Comparison of ENCODE assay signal across 24 mouse cellular contexts in genomic region chr11:5007186-5007585, GRCm38 (mm10). TPM values are rescaled to one million over a fixed set of nuclear protein-coding genes. Genes with fewer than 3 reads are reported as not detected.
DNase-seq lines count a peak whose midpoint lies in the region; ATAC-seq and TF ChIP-seq lines count a peak whose summit lies in the region.
"Had no signal": no experiment of that assay in that cellular context is flagged by ENCODE, and none has a peak within 500 bp of the region (broad histone marks: within the 10 kb centered on the region; RNA-seq: fewer than 3 reads in every experiment).

No protein-coding gene starts in this region.

- H3K4me1 ChIP-seq in embryonic facial prominence, embryonic 13.5 days = no peaks in the 10 kb centered on the region
- H3K4me1 ChIP-seq in embryonic facial prominence, embryonic 10.5 days = no peaks in the 10 kb centered on the region
- H3K4me1 ChIP-seq in liver, embryonic 12.5 days = peaks cover 94% of the 10 kb centered on the region
- peaks cover 73% of the 10 kb centered on the region in 2 experiments for H3K4me1 ChIP-seq in liver, embryonic 14.5 days (replicated peaks; ENCODE audit: control insufficient read depth in 2 of 2, insufficient read depth in 2 of 2, low read length in 1 of 2)
- H3K4me1 ChIP-seq: hindbrain, embryonic 13.5 days; limb, embryonic 10.5 days; midbrain, embryonic 12.5 days; neural tube, embryonic 15.5 days had no signal

- H3K27me3 ChIP-seq in embryonic facial prominence, embryonic 13.5 days = no peaks in the 10 kb centered on the region
- no peaks in the 10 kb centered on the region for H3K27me3 ChIP-seq in embryonic facial prominence, embryonic 10.5 days (replicated peaks; ENCODE audit: low read depth, poor library complexity, severe bottlenecking)
- H3K27me3 ChIP-seq in liver, embryonic 12.5 days (replicated peaks) = no peaks in the 10 kb centered on the region
- no peaks in the 10 kb centered on the region for H3K27me3 ChIP-seq in liver, embryonic 14.5 days (ENCODE audit: control insufficient read depth, insufficient read depth, low read length)
- H3K27me3 ChIP-seq: heart, embryonic 13.5 days; hindbrain, embryonic 13.5 days; midbrain, embryonic 12.5 days; neural tube, embryonic 15.5 days had no signal

- no peak overlapping the region for H3K4me2 ChIP-seq in embryonic facial prominence, embryonic 13.5 days
- no peak overlapping the region for H3K4me2 ChIP-seq in liver, embryonic 12.5 days
- no peak overlapping the region for H3K4me2 ChIP-seq in liver, embryonic 14.5 days (ENCODE audit: low read depth)
- H3K4me2 ChIP-seq: heart, embryonic 13.5 days; hindbrain, embryonic 13.5 days; midbrain, embryonic 12.5 days; neural tube, embryonic 15.5 days had no signal

- no peaks in the 10 kb centered on the region for H3K9me3 ChIP-seq in embryonic facial prominence, embryonic 13.5 days
- no peaks in the 10 kb centered on the region for H3K9me3 ChIP-seq in embryonic facial prominence, embryonic 10.5 days
- H3K9me3 ChIP-seq in liver, embryonic 12.5 days (replicated peaks) = no peaks in the 10 kb centered on the region
- H3K9me3 ChIP-seq in liver, embryonic 14.5 days (ENCODE audit: control insufficient read depth, low read length) = no peaks in the 10 kb centered on the region
- H3K9me3 ChIP-seq: heart, embryonic 13.5 days; hindbrain, embryonic 13.5 days; limb, embryonic 10.5 days; midbrain, embryonic 12.5 days; neural tube, embryonic 15.5 days had no signal

- ATAC-seq in embryonic facial prominence, embryonic 13.5 days (ENCODE audit: insufficient number of reproducible peaks, insufficient read depth, low FRiP score, low TSS enrichment, low read depth) = 0 out of 2 replicates have a peak, but pooled peaks have one; percentile 20
- ATAC-seq in liver, embryonic 12.5 days = no peak
- ATAC-seq in liver, embryonic 14.5 days (ENCODE audit: insufficient read depth) = no peak
- no peak for ATAC-seq in frontal cortex, adult (ENCODE audit: low TSS enrichment)
- ATAC-seq: CD4-positive, CD25-positive, alpha-beta regulatory T cell, adult 4 months; forebrain, embryonic 16.5 days had no signal

- TF ChIP-seq EP300 in liver, embryonic 14.5 days (IDR thresholded peaks at IDR 0.05; ENCODE audit: low read depth) = no peak

- no peak for DNase-seq in embryonic facial prominence, embryonic 10.5 days (ENCODE audit: low spot score)
- DNase-seq in liver = no peak
- peak; percentile 56 for DNase-seq in NIH3T3 (ENCODE audit: low read depth)
- no peak for DNase-seq in liver, embryonic 14.5 days (ENCODE audit: low read depth in 3 of 3, low spot score in 3 of 3)
- DNase-seq: adrenal gland, adult 2 months; cerebellum, adult 9-10 months; gastrocnemius, postnatal 36 days; heart, adult 2 months; kidney, adult 11 months; right cerebral cortex, adult 18-20 months; right cerebral cortex, postnatal 4 days; thymus, adult 18-20 months had no signal

- no peak overlapping the region for H3K4me3 ChIP-seq in embryonic facial prominence, embryonic 13.5 days
- H3K4me3 ChIP-seq in embryonic facial prominence, embryonic 10.5 days = no peak overlapping the region
- H3K4me3 ChIP-seq in liver, embryonic 12.5 days = no peak overlapping the region
- no peak overlapping the region for H3K4me3 ChIP-seq in liver, embryonic 14.5 days (ENCODE audit: insufficient read depth in 1 of 2, low read depth in 2 of 2, low read length in 2 of 2)
- H3K4me3 ChIP-seq: heart, adult 2 months; heart, embryonic 13.5 days; hindbrain, embryonic 13.5 days; left cerebral cortex, adult 2 months; limb, embryonic 10.5 days; midbrain, embryonic 12.5 days; neural tube, embryonic 15.5 days had no signal

- no peak overlapping the region for H3K27ac ChIP-seq in embryonic facial prominence, embryonic 13.5 days
- H3K27ac ChIP-seq in embryonic facial prominence, embryonic 10.5 days (replicated peaks) = no peak overlapping the region
- H3K27ac ChIP-seq in liver, embryonic 12.5 days = peak overlapping the region; percentile 96
- peak overlapping the region; percentile 97 for H3K27ac ChIP-seq in liver, embryonic 14.5 days
- H3K27ac ChIP-seq: heart, adult 2 months; heart, embryonic 13.5 days; hindbrain, embryonic 13.5 days; left cerebral cortex, adult 2 months; limb, embryonic 10.5 days; midbrain, embryonic 12.5 days; neural tube, embryonic 15.5 days had no signal

- no peak overlapping the region for H3K9ac ChIP-seq in embryonic facial prominence, embryonic 13.5 days
- H3K9ac ChIP-seq in liver, embryonic 12.5 days = peak overlapping the region; percentile 37
- no peak overlapping the region for H3K9ac ChIP-seq in liver, embryonic 14.5 days (replicated peaks)
- H3K9ac ChIP-seq: heart, embryonic 13.5 days; hindbrain, embryonic 13.5 days; midbrain, embryonic 12.5 days; neural tube, embryonic 15.5 days had no signal

- TF ChIP-seq CTCF in liver, embryonic 14.5 days (IDR thresholded peaks at IDR 0.05; ENCODE audit: low read depth) = no peak

- 85% methylated on average over 1 of the region's 1 CpGs for WGBS in embryonic facial prominence, embryonic 13.5 days
- WGBS in embryonic facial prominence, embryonic 10.5 days = 93% methylated on average over 1 of the region's 1 CpGs
- WGBS in liver, embryonic 12.5 days (ENCODE audit: insufficient replicate concordance) = 78% methylated on average over 1 of the region's 1 CpGs
- WGBS in liver, embryonic 14.5 days (ENCODE audit: insufficient replicate concordance) = 82% methylated on average over 1 of the region's 1 CpGs

- H3K36me3 ChIP-seq in embryonic facial prominence, embryonic 13.5 days = peaks cover 19% of the 10 kb centered on the region
- peaks cover 22% of the 10 kb centered on the region for H3K36me3 ChIP-seq in embryonic facial prominence, embryonic 10.5 days (replicated peaks)
- H3K36me3 ChIP-seq in liver, embryonic 12.5 days = peaks cover 61% of the 10 kb centered on the region
- peaks cover 22% of the 10 kb centered on the region for H3K36me3 ChIP-seq in liver, embryonic 14.5 days (replicated peaks; ENCODE audit: control insufficient read depth, insufficient read depth, low read depth)

RNA-seq across cellular contexts. Expression of gene Ap1b1, which starts 20.6 kb away (rescaled TPM):
- polyA plus RNA-seq in embryonic facial prominence, embryonic 13.5 days (2015; fragmentation: Nextera tagmentation; extraction: Ambion mirVana) = 47.2 and 49.1 TPM in 2 replicates
- polyA plus RNA-seq in embryonic facial prominence, embryonic 10.5 days (2016; fragmentation: Nextera tagmentation; extraction: Ambion mirVana) = 58.6 and 60.2 TPM in 2 replicates
- 110 TPM in 2 replicates for polyA plus RNA-seq in liver, embryonic 12.5 days (2016; fragmentation: Nextera tagmentation; extraction: Ambion mirVana)
- polyA plus RNA-seq in liver, embryonic 14.5 days (2012; rRNA removed) = 54.1 and 58.8 TPM in 2 replicates
- 64.1 and 77.8 TPM in 2 replicates for polyA plus RNA-seq in liver, embryonic 14.5 days (2014; fragmentation: Nextera tagmentation; extraction: Ambion mirVana)

RNA-seq across cellular contexts. Expression of gene Rasl10a, which starts 50.7 kb away (rescaled TPM):
- 0.29 and 0.49 TPM in 2 replicates for polyA plus RNA-seq in embryonic facial prominence, embryonic 13.5 days (2015; fragmentation: Nextera tagmentation; extraction: Ambion mirVana)
- polyA plus RNA-seq in embryonic facial prominence, embryonic 10.5 days (2016; fragmentation: Nextera tagmentation; extraction: Ambion mirVana) = 0.54 and 0.56 TPM in 2 replicates
- polyA plus RNA-seq in liver, embryonic 12.5 days (2016; fragmentation: Nextera tagmentation; extraction: Ambion mirVana) = 0.77 and 1.1 TPM in 2 replicates
- polyA plus RNA-seq in liver, embryonic 14.5 days (2012; rRNA removed) = 0.21 and 0.32 TPM in 2 replicates
- polyA plus RNA-seq in liver, embryonic 14.5 days (2014; fragmentation: Nextera tagmentation; extraction: Ambion mirVana) = 0.34 and 0.38 TPM in 2 replicates
- polyA plus RNA-seq: CD4-positive, CD25-positive, alpha-beta regulatory T cell, adult 4 months had no signal

RNA-seq across cellular contexts. Expression of gene Gas2l1, which starts 57.9 kb away (rescaled TPM):
- 25.8 and 30.0 TPM in 2 replicates for polyA plus RNA-seq in embryonic facial prominence, embryonic 13.5 days (2015; fragmentation: Nextera tagmentation; extraction: Ambion mirVana)
- 25.3 and 25.7 TPM in 2 replicates for polyA plus RNA-seq in embryonic facial prominence, embryonic 10.5 days (2016; fragmentation: Nextera tagmentation; extraction: Ambion mirVana)
- polyA plus RNA-seq in liver, embryonic 12.5 days (2016; fragmentation: Nextera tagmentation; extraction: Ambion mirVana) = 35.2 and 37.5 TPM in 2 replicates
- polyA plus RNA-seq in liver, embryonic 14.5 days (2012; rRNA removed) = 10.9 and 11.3 TPM in 2 replicates
- polyA plus RNA-seq in liver, embryonic 14.5 days (2014; fragmentation: Nextera tagmentation; extraction: Ambion mirVana) = 12.1 and 17.1 TPM in 2 replicates

RNA-seq across cellular contexts. Expression of gene Nefh, which starts 59.3 kb away (rescaled TPM):
- 0.14 and 0.23 TPM in 2 replicates for polyA plus RNA-seq in embryonic facial prominence, embryonic 13.5 days (2015; fragmentation: Nextera tagmentation; extraction: Ambion mirVana)
- 0.14 and 0.25 TPM in 2 replicates for polyA plus RNA-seq in embryonic facial prominence, embryonic 10.5 days (2016; fragmentation: Nextera tagmentation; extraction: Ambion mirVana)
- 0.66 and 0.73 TPM in 2 replicates for polyA plus RNA-seq in liver, embryonic 12.5 days (2016; fragmentation: Nextera tagmentation; extraction: Ambion mirVana)
- 0.08 and 0.16 TPM in 2 replicates for polyA plus RNA-seq in liver, embryonic 14.5 days (2012; rRNA removed)
- polyA plus RNA-seq in liver, embryonic 14.5 days (2014; fragmentation: Nextera tagmentation; extraction: Ambion mirVana) = 0.22 and 0.29 TPM in 2 replicates
- polyA plus RNA-seq: liver, adult 2 months had no signal

Comparison
In these comparisons a context has a peak if more than half of its experiments do, and no peak if none do; other contexts are left out.
1. H3K27ac ChIP-seq: peak in liver, embryonic 12.5 days (single experiment) and liver, embryonic 14.5 days (single experiment); none in embryonic facial prominence, embryonic 13.5 days (single experiment) and embryonic facial prominence, embryonic 10.5 days (single experiment).